Mouse (Mus musculus) MEL (cell line): ENCODE results near the gene Ptpdc1.

Experiments
- CHD2 ChIP-seq: IDR thresholded peaks from 2 replicates; pipeline ENCODE4 v1.6.1; 2011; ENCODE audit warnings: low read length, improper control_type of control experiment
- KAT2A ChIP-seq: conservative IDR thresholded peaks from 2 replicates; pipeline ENCODE4 v1.6.1; 2012; ENCODE audit warnings: low read depth, low read length, improper control_type of control experiment, inconsistent platforms

- no peak for TF ChIP-seq KAT2A
- TF ChIP-seq CHD2: no peak
Observed at GRCm38 (mm10) chr13:48659254-48660220, 34.1 kb upstream of the Ptpdc1 start.
